Mouse (Mus musculus) bone marrow macrophage, adult 2 months (primary cell): ENCODE results near the gene Usf2.

Experiments used
- CTCF ChIP-seq: IDR thresholded peaks from 2 replicates; pipeline ENCODE4 v1.5.1; 2012; ENCODE audit warnings: low read depth, mild to moderate bottlenecking, low read length, moderate library complexity
- POLR2A ChIP-seq: IDR thresholded peaks from 2 replicates; pipeline ENCODE4 v1.6.1; 2012; ENCODE audit warnings: mild to moderate bottlenecking, low read depth, low read length, borderline replicate concordance

GRCm38 (mm10) chr7:30959786-30960349 lies 3.3 kb upstream of the Usf2 start:
- no peak for TF ChIP-seq CTCF
- TF ChIP-seq POLR2A = no peak
